Mouse (Mus musculus): Measurements from ENCODE around the gene Traf3ip2.

DNA sequence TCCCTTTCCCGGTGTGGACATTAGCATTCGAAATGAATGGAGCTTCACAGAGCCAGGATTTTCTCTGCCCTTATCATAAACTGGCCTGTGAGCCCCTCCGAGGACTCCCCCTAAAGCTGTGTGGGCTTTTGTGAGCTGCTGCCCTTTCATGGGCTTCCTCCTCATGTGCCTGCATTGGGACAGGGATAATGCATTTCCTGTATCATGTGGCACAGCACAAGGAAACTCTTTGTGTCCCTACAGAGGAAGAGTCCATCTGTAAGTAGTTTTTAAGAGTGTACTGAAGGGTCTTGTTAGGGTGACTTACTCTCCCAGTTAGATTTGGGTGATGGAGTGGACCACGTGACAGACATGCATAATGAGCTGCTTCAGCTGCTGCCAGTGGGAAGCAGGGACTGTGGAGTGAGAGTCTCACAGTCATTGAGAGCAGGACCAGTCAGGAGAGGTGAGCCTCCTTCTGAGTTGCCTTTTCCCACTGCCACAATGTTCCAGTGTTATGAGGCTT, 59.9 kb downstream of the Traf3ip2 start:
- no peak for TF ChIP-seq CTCF (IDR thresholded peaks at IDR 0.05; ENCODE audit: control insufficient read depth, insufficient read depth, insufficient replicate concordance, low read depth, low read length)
- no peak for TF ChIP-seq POLR2A (IDR thresholded peaks at IDR 0.05; ENCODE audit: control insufficient read depth, low read depth, low read length)
